Mouse (Mus musculus) heart, postnatal 0 days (tissue): ENCODE results near the gene Sgk1. TPM values are rescaled to one million over a fixed set of nuclear protein-coding genes. Genes with fewer than 3 reads are reported as not detected.

Experiments used
- ATAC-seq: fragments of 200-750 bp; cut with Nextera tagmentation; 2 replicates; pipeline ENCODE4 v1.8.0; 2017; ENCODE audit warnings: low read depth, moderate number of reproducible peaks, moderate library complexity; ENCODE audit not compliant: insufficient read depth
- DNase-seq: peaks from one replicate; pipeline ENCODE4 v3.0.0-alpha.2; 2016; ENCODE audit warnings: low spot score
- H3K27ac ChIP-seq: fragments of 300-500 bp; sonication (generic); 2 replicates; pipeline ENCODE4 v1.5.1; 2014; ENCODE audit warnings: low read depth, mild to moderate bottlenecking
- H3K27me3 ChIP-seq: fragments of 300-500 bp; sonication (generic); 2 replicates; pipeline ENCODE4 v1.6.1; 2014; ENCODE audit warnings: low read length, mixed read lengths; ENCODE audit not compliant: control insufficient read depth, insufficient read depth
- H3K36me3 ChIP-seq: fragments of 300-500 bp; sonication (generic); replicated peaks from 2 replicates; pipeline ENCODE4 v1.6.1; 2014; ENCODE audit warnings: low read length, mixed read lengths; ENCODE audit not compliant: control insufficient read depth, insufficient read depth
- H3K4me1 ChIP-seq: fragments of 300-500 bp; sonication (generic); 2 replicates; pipeline ENCODE4 v1.6.1; 2014; ENCODE audit warnings: antibody characterized with exemption; ENCODE audit not compliant: control insufficient read depth, insufficient read depth
- H3K4me2 ChIP-seq: fragments of 300-500 bp; sonication (generic); 2 replicates; pipeline ENCODE4 v1.6.1; 2014; ENCODE audit warnings: low read depth, mild to moderate bottlenecking, low read length, moderate library complexity
- H3K4me3 ChIP-seq: fragments of 300-500 bp; sonication (generic); 2 replicates; pipeline ENCODE4 v1.5.1; 2014; ENCODE audit warnings: low read depth, low read length
- H3K9ac ChIP-seq: fragments of 300-500 bp; sonication (generic); replicated peaks from 2 replicates; pipeline ENCODE4 v1.6.1; 2014; ENCODE audit warnings: low read depth, low read length, mixed read lengths
- H3K9me3 ChIP-seq: fragments of 300-500 bp; sonication (generic); replicated peaks from 2 replicates; pipeline ENCODE4 v1.6.1; 2016; ENCODE audit warnings: low read length; ENCODE audit not compliant: control insufficient read depth
- CTCF ChIP-seq: IDR thresholded peaks from 2 replicates; pipeline ENCODE4 v1.5.1; 2016; ENCODE audit warnings: antibody characterized with exemption, control low read depth, low read depth
- EP300 ChIP-seq: IDR thresholded peaks from 2 replicates; pipeline ENCODE4 v1.6.1; 2016; ENCODE audit warnings: antibody characterized with exemption, low read depth
- WGBS: fragments of 180-500 bp; shearing (Covaris S2); extraction: QIAGEN DNeasy Blood & Tissue Kit; methylation state at CpG from one replicate; pipeline ENCODE4 v1.1.7; 2014; 5-methylcytosine and 5-hydroxymethylcytosine counted together
- polyA plus RNA-seq: library from polyadenylated mRNA; unstranded; fragments of >200 nt; fragmentation: Nextera tagmentation; extraction: Ambion mirVana; gene quantifications from 2 replicates; pipeline ENCODE4 v1.2.1, GENCODE M21; 2015
- total RNA-seq: library from RNA; depleted of rRNA; stranded (reverse); fragments of >200 nt; gene quantifications from 2 replicates; pipeline ENCODE4 v1.2.3, GENCODE M21; 2014; ENCODE audit warnings: low replicate concordance

Sgk1 gene
- total and polyA plus RNA-seq, 2 experiments from 2014 or later, result 35.8 to 134 TPM

GRCm38 (mm10) chr10:21926941-21927340 lies 45.0 kb downstream of the Sgk1 start:
- TF ChIP-seq EP300, result no peak
- no peak for TF ChIP-seq CTCF
- Histone ChIP-seq H3K4me2 (no peak overlapping the region), H3K27ac (no peak overlapping the region), H3K9me3 (no peaks in the 10 kb centered on the region), H3K9ac (no peak overlapping the region), H3K4me3 (no peak overlapping the region), H3K4me1 (peaks cover 7% of the 10 kb centered on the region; the same call in 1 of the 2 replicates), H3K36me3 (no peaks in the 10 kb centered on the region), H3K27me3 (no peaks in the 10 kb centered on the region)
- no peak for DNase-seq
- 65% methylated on average over 5 of the region's 5 CpGs for WGBS
- no peak for ATAC-seq

GRCm38 (mm10) chr10:21930781-21931380 lies 48.9 kb downstream of the Sgk1 start:
- 77% methylated on average over 10 of the region's 10 CpGs for WGBS
- Histone ChIP-seq H3K27ac (no peak overlapping the region), H3K4me2 (no peak overlapping the region), H3K9ac (no peak overlapping the region), H3K36me3 (no peaks in the 10 kb centered on the region), H3K27me3 (no peaks in the 10 kb centered on the region), H3K9me3 (no peaks in the 10 kb centered on the region), H3K4me1 (no peaks in the 10 kb centered on the region), H3K4me3 (no peak overlapping the region)
- ATAC-seq (no peak), DNase-seq (no peak)
- TF ChIP-seq EP300, result no peak
- no peak for TF ChIP-seq CTCF

GRCm38 (mm10) chr10:21932791-21933190 lies 50.8 kb downstream of the Sgk1 start:
- Histone ChIP-seq H3K36me3 (no peaks in the 10 kb centered on the region), H3K4me1 (no peaks in the 10 kb centered on the region), H3K9me3 (no peaks in the 10 kb centered on the region), H3K27ac (no peak overlapping the region), H3K4me3 (no peak overlapping the region), H3K27me3 (no peaks in the 10 kb centered on the region), H3K4me2 (no peak overlapping the region), H3K9ac (no peak overlapping the region)
- ATAC-seq (no peak), DNase-seq (no peak)
- WGBS, result 83% methylated on average over 3 of the region's 3 CpGs
- no peak for TF ChIP-seq CTCF

GRCm38 (mm10) chr10:21934826-21935225 lies 52.8 kb downstream of the Sgk1 start:
- no peak overlapping the region for H3K27ac ChIP-seq
- no peak overlapping the region for H3K9ac ChIP-seq
- no peak overlapping the region for H3K4me3 ChIP-seq
- WGBS, result 90% methylated on average over 2 of the region's 2 CpGs
- no peaks in the 10 kb centered on the region for H3K36me3 ChIP-seq
- no peak overlapping the region for H3K4me2 ChIP-seq
- H3K27me3 ChIP-seq, result no peaks in the 10 kb centered on the region
- H3K4me1 ChIP-seq, result no peaks in the 10 kb centered on the region
- TF ChIP-seq CTCF, result no peak
- TF ChIP-seq EP300, result no peak
- H3K9me3 ChIP-seq, result no peaks in the 10 kb centered on the region
- DNase-seq (no peak), ATAC-seq (no peak)

- Histone ChIP-seq H3K4me3 (no peak overlapping the region), H3K27me3 (no peaks in the 10 kb centered on the region), H3K4me2 (peak overlapping the region; percentile 20), H3K36me3 (no peaks in the 10 kb centered on the region), H3K27ac (no peak overlapping the region), H3K4me1 (no peaks in the 10 kb centered on the region), H3K9me3 (no peaks in the 10 kb centered on the region), H3K9ac (no peak overlapping the region)
- ATAC-seq, result no peak
- 43% methylated on average over 12 of the region's 12 CpGs for WGBS
- TF ChIP-seq EP300, result no peak
- TF ChIP-seq CTCF, result no peak
- DNase-seq, result no peak
Measured at GRCm38 (mm10) chr10:21936513-21937221, 54.7 kb downstream of the Sgk1 start.
